Mouse (Mus musculus): ENCODE measurements at regions not wholly inside any gene's neighbourhood (a gene's known extent, or its start where the extent isn't known, plus 50 kb on each side); places are given as distances from the start of the nearest gene placed in this dataset.

DNA sequence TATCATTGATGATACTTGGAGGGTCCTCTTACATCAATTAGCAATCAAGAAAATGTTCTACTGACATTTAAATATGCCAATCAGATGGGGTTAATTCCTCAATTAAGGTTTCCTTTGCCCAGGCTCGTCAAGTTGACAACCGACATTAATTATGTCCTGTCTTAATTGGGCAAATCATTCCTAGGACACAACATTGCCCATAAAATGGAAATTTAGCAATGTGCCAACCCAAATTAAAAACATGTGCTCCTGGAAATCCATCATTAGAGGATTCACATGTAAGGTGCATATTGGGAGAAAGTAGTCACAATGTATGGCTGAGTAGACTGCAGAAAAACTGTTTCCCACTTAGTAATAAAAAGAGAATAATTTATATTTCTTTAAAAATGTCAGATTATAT, 483.6 kb upstream of the B430305J03Rik start:
- Histone ChIP-seq H3K4me1 (ENCODE audit: control insufficient read depth, insufficient read depth, low read length) (no peaks in the 10 kb centered on the region), H3K27ac (replicated peaks; ENCODE audit: low read depth, low read length) (no peak overlapping the region), H3K4me3 (replicated peaks; ENCODE audit: low read length) (no peak overlapping the region), H3K4me2 (replicated peaks; ENCODE audit: low read depth, low read length, severe bottlenecking) (no peak overlapping the region), H3K9ac (ENCODE audit: low read depth, low read length, severe bottlenecking) (no peak overlapping the region), H3K36me3 (ENCODE audit: control insufficient read depth, insufficient read depth, low read length) (no peaks in the 10 kb centered on the region), H3K9me3 (ENCODE audit: control insufficient read depth, low read length) (no peaks in the 10 kb centered on the region), H3K27me3 (ENCODE audit: control insufficient read depth, insufficient read depth, low read length) (no peaks in the 10 kb centered on the region)
- DNase-seq (ENCODE audit: low spot score) (no peak), ATAC-seq (ENCODE audit: low FRiP score, low read depth) (no peak)
- no peak for TF ChIP-seq POLR2A (IDR thresholded peaks at IDR 0.05; ENCODE audit: borderline replicate concordance, extremely low read depth, insufficient read depth, insufficient read length)
- WGBS, result 28% methylated on average over 2 of the region's 2 CpGs

DNA sequence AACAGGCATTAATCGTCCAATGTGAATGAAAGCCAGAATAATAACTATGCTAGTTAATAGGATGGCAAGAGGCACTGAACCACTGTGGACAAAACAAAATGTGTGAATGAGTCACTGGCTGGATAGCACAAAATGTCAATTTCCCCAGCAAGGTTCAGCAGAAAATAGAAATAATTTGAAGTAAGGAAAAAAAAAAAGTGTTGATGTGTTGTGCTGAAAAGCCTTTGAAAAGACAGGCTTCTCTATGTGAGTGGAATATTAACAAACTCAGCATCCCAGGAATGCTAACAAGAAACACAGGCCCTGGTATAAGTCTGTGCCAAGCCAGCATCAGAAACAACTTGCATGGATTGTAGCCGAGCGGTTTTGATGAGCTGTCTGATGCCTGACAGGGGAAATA, 481.0 kb upstream of the B430305J03Rik start:
- WGBS, result 73% methylated on average over 3 of the region's 3 CpGs
- no peak for ATAC-seq (ENCODE audit: low FRiP score, low read depth)
- TF ChIP-seq POLR2A (IDR thresholded peaks at IDR 0.05; ENCODE audit: borderline replicate concordance, extremely low read depth, insufficient read depth, insufficient read length), result no peak
- no peak overlapping the region for H3K27ac ChIP-seq (replicated peaks; ENCODE audit: low read depth, low read length)
- H3K4me1 ChIP-seq (ENCODE audit: control insufficient read depth, insufficient read depth, low read length), result no peaks in the 10 kb centered on the region
- H3K4me3 ChIP-seq (replicated peaks; ENCODE audit: low read length), result no peak overlapping the region
- no peak overlapping the region for H3K9ac ChIP-seq (ENCODE audit: low read depth, low read length, severe bottlenecking)
- H3K4me2 ChIP-seq (replicated peaks; ENCODE audit: low read depth, low read length, severe bottlenecking), result no peak overlapping the region
- H3K36me3 ChIP-seq (ENCODE audit: control insufficient read depth, insufficient read depth, low read length), result no peaks in the 10 kb centered on the region
- DNase-seq (ENCODE audit: low spot score), result no peak
- H3K27me3 ChIP-seq (ENCODE audit: control insufficient read depth, insufficient read depth, low read length), result no peaks in the 10 kb centered on the region
- no peaks in the 10 kb centered on the region for H3K9me3 ChIP-seq (ENCODE audit: control insufficient read depth, low read length)

DNA sequence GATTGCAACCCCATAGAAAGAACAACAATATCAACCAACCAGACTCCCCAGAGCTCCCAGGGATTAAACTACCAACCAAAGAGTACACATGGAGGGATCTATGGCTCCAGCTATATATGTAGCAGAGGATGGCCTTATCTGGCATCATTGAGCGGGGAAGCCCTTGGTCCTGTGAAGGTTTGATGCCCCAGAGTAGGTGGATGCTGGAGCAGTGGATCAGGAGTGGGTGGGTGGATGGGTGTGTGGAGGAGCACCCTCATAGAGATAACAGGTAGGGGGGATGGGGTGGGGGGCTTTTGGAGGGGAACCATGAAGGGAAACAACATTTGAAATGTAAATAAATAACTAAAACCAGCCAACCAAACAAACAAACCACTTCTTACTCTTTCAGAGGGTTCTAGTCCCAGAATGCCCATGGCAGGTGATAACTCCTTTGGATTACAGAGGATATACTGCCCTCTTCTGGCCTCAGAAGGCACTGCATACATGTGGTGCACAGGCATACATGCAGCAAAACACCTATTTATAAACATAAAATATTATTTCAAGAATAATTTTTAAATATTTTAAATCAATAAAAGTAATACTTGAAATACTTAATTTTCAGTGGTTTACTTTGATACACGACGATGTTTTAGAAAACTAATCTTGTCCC, 473.7 kb upstream of the B430305J03Rik start:
- no peaks in the 10 kb centered on the region for H3K27me3 ChIP-seq (ENCODE audit: control insufficient read depth, insufficient read depth, low read length)
- no peak overlapping the region for H3K27ac ChIP-seq (replicated peaks; ENCODE audit: low read depth, low read length)
- no peak overlapping the region for H3K4me3 ChIP-seq (replicated peaks; ENCODE audit: low read length)
- no peak overlapping the region for H3K9ac ChIP-seq (ENCODE audit: low read depth, low read length, severe bottlenecking)
- no peaks in the 10 kb centered on the region for H3K9me3 ChIP-seq (ENCODE audit: control insufficient read depth, low read length)
- ATAC-seq (ENCODE audit: low FRiP score, low read depth) (no peak), DNase-seq (ENCODE audit: low spot score) (peak; percentile 15)
- WGBS, result 61% methylated on average over 3 of the region's 3 CpGs
- no peak for TF ChIP-seq POLR2A (IDR thresholded peaks at IDR 0.05; ENCODE audit: borderline replicate concordance, extremely low read depth, insufficient read depth, insufficient read length)
- no peaks in the 10 kb centered on the region for H3K36me3 ChIP-seq (ENCODE audit: control insufficient read depth, insufficient read depth, low read length)
- H3K4me2 ChIP-seq (replicated peaks; ENCODE audit: low read depth, low read length, severe bottlenecking), result no peak overlapping the region
- H3K4me1 ChIP-seq (ENCODE audit: control insufficient read depth, insufficient read depth, low read length), result no peaks in the 10 kb centered on the region

DNA sequence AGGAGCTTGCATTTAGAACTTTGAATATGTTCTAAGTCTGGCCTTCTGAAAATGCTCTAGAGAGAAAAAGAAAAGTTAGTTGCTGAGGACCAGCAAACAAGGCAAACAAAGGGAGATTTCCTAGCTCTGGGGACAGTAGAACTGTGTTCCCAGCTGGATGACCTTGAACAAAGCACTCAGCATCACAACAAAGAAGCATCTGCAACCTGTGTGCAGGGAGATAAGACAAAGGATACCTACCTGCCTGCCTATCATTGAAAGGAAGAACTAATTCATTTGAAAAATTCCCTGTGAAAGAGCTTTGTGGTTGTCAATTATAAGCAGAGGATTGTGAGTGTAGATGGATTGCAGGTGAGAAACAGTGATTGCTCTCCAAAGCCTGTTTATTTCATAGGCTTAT, 451.1 kb upstream of the B430305J03Rik start:
- Histone ChIP-seq H3K4me2 (replicated peaks; ENCODE audit: low read depth, low read length, severe bottlenecking) (no peak overlapping the region), H3K4me3 (replicated peaks; ENCODE audit: low read length) (no peak overlapping the region), H3K36me3 (ENCODE audit: control insufficient read depth, insufficient read depth, low read length) (no peaks in the 10 kb centered on the region), H3K9me3 (ENCODE audit: control insufficient read depth, low read length) (no peaks in the 10 kb centered on the region), H3K9ac (ENCODE audit: low read depth, low read length, severe bottlenecking) (no peak overlapping the region), H3K27me3 (ENCODE audit: control insufficient read depth, insufficient read depth, low read length) (no peaks in the 10 kb centered on the region), H3K4me1 (ENCODE audit: control insufficient read depth, insufficient read depth, low read length) (no peaks in the 10 kb centered on the region), H3K27ac (replicated peaks; ENCODE audit: low read depth, low read length) (no peak overlapping the region)
- DNase-seq (ENCODE audit: low spot score) (no peak), ATAC-seq (ENCODE audit: low FRiP score, low read depth) (no peak)
- TF ChIP-seq POLR2A (IDR thresholded peaks at IDR 0.05; ENCODE audit: borderline replicate concordance, extremely low read depth, insufficient read depth, insufficient read length), result no peak

DNA sequence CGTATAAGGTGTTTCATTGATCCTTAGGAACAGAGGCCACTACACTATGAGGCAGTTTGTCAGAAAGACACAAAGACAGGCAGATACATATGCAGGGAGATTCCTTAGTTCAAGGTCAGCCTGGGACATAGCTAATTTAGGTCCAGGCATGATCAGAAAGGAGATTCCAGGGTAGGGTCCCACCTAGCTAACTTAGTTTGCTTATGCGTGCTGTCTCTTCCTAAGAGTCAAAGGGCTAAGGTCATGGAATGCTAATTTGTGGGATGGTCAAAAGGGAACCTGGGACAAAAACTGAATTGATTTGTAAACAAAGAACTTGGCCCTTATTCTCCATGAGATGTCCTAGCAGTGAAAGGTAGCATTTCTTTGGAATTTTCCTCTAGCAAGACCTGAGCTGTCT, 430.3 kb upstream of the B430305J03Rik start:
- no peaks in the 10 kb centered on the region for H3K4me1 ChIP-seq (ENCODE audit: control insufficient read depth, insufficient read depth, low read length)
- no peaks in the 10 kb centered on the region for H3K9me3 ChIP-seq (ENCODE audit: control insufficient read depth, low read length)
- no peak for DNase-seq (ENCODE audit: low spot score)
- no peak for TF ChIP-seq POLR2A (IDR thresholded peaks at IDR 0.05; ENCODE audit: borderline replicate concordance, extremely low read depth, insufficient read depth, insufficient read length)
- WGBS, result 90% methylated on average over 2 of the region's 2 CpGs
- no peak overlapping the region for H3K4me2 ChIP-seq (replicated peaks; ENCODE audit: low read depth, low read length, severe bottlenecking)
- H3K36me3 ChIP-seq (ENCODE audit: control insufficient read depth, insufficient read depth, low read length), result no peaks in the 10 kb centered on the region
- H3K9ac ChIP-seq (ENCODE audit: low read depth, low read length, severe bottlenecking), result no peak overlapping the region
- H3K27ac ChIP-seq (replicated peaks; ENCODE audit: low read depth, low read length), result no peak overlapping the region
- no peak overlapping the region for H3K4me3 ChIP-seq (replicated peaks; ENCODE audit: low read length)
- H3K27me3 ChIP-seq (ENCODE audit: control insufficient read depth, insufficient read depth, low read length), result no peaks in the 10 kb centered on the region
- ATAC-seq (ENCODE audit: low FRiP score, low read depth), result no peak

DNA sequence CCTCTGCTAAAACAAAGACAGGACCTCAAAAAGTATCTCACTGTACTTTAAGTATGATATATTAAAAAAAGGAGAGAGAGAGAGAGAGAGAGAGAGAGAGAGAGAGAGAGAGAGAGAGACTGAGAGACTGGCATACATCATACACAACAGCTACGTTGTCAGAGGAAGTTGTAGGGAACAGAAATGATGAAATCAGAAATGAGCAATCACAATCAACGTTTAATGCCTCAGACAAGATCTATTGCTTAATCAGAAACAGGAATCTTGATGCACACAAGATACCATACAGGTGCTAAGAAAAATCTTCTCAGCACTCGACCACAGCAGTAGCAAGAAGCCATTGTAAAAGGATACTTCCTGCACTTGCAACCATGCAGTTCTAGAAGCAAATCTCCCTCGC, 424.9 kb upstream of the B430305J03Rik start:
- DNase-seq (ENCODE audit: low spot score), result no peak
- H3K9me3 ChIP-seq (ENCODE audit: control insufficient read depth, low read length), result no peaks in the 10 kb centered on the region
- no peaks in the 10 kb centered on the region for H3K4me1 ChIP-seq (ENCODE audit: control insufficient read depth, insufficient read depth, low read length)
- WGBS, result 50% methylated on average over 4 of the region's 4 CpGs
- H3K9ac ChIP-seq (ENCODE audit: low read depth, low read length, severe bottlenecking), result no peak overlapping the region
- H3K36me3 ChIP-seq (ENCODE audit: control insufficient read depth, insufficient read depth, low read length), result no peaks in the 10 kb centered on the region
- H3K4me3 ChIP-seq (replicated peaks; ENCODE audit: low read length), result no peak overlapping the region
- no peak overlapping the region for H3K27ac ChIP-seq (replicated peaks; ENCODE audit: low read depth, low read length)
- TF ChIP-seq POLR2A (IDR thresholded peaks at IDR 0.05; ENCODE audit: borderline replicate concordance, extremely low read depth, insufficient read depth, insufficient read length), result no peak
- H3K4me2 ChIP-seq (replicated peaks; ENCODE audit: low read depth, low read length, severe bottlenecking), result no peak overlapping the region
- no peaks in the 10 kb centered on the region for H3K27me3 ChIP-seq (ENCODE audit: control insufficient read depth, insufficient read depth, low read length)
- ATAC-seq (ENCODE audit: low FRiP score, low read depth), result no peak
